Mouse (Mus musculus) cerebellum, adult 18-20 months (tissue): Measurements from ENCODE around the gene Rac2.

Experiments
- DNase-seq, 2 experiments: peaks; one replicate each; pipeline ENCODE4 v3.0.0; 2021

The Rac2 gene

DNA sequence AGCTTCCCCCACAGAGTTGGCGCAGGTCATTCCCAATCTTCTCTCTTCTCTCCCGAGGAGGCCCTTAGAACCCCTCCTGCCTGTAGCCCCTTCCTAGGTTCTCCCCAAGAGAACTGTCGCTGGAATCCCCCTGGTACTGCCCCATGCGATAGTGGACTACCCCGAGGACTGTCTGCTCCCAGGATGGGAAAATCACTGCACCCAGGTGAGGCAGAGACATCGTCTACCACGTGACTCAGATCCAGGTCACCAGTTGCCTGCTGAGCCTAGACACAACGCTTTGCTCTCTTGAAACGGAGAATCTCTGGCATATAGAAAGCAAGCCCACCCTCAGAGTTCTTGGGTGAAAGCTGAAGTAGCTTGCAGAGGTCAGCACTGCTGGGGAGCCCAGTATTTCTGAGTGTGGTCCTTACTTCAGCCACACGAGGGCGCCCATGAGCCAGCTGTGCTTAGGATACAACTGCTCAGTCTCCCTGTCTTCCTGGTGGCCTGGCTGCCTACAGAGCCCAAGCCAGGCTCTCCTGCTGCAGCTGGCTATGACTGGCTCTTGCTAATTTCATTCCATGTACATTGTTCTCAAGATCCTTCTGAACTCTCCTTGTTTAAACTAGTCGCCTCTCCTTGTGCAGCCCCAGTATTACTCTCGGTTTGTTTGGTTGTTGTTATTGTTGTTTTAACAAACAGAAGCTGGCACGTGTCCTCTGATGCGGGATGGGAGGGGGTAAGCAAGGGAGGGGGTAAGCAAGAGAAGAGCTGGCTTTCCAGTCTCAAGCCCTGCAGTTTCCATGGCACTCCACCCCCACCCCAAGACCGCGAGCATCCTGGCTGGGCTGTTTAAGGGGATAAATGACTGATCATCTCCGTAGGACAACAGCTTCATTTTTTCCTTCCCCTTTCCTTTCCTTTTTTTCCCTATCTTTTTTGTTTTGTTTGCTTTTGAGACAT lies 14.7 kb upstream of the Rac2 start:
- DNase-seq = peak; percentile 74 to 85

DNA sequence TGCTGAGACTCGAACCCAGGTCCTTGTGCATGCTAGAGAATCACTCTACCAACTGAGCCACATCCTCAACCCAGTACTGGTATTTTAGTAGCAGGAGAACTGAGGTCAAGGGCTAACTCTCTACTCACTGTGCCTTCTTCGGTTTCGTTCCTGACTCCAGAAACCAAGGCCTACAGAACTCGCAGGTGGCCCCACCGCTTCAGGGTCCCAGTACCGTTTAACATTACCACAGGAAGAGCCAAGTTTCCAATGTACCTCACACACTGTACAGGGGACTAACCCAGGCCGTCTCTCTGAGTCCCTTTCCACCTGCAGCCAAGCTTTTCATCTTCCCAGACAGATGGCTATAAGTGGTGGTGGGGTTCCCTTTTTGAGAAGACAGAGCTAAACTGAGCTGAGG lies 12.8 kb upstream of the Rac2 start:
- no peak for DNase-seq

- DNase-seq = no peak
Observed at GRCm38 (mm10) chr15:78583352-78583751, 10.8 kb upstream of the Rac2 start.

DNA sequence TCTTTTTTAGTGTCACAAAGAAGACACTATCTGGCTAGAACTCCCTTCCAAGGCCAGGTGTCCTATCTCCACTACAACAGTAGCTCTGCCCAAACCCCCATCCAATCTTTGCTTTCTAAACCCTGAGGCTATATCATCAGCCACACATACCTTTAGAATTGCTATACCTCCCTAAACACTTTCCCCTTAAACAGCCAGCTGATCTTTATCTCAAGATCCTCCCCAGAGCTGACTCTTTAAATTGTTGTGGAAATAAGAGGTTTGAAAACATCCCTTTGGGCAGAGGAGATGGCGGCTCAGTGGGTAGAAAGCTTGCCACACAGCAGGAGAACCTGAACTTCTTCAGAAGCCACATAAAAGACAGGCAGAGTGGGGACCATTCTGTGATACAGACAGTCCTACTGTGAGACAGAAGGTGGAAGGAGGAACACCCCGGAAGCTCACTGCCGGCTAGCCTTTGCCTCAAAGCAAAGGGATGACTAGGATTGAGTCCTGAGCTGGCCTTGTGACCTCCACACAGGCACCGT lies 3.8 kb upstream of the Rac2 start:
- DNase-seq = no peak

GRCm38 (mm10) chr15:78572270-78572600 lies 348 bp downstream of the Rac2 start:
- no peak for DNase-seq

DNA sequence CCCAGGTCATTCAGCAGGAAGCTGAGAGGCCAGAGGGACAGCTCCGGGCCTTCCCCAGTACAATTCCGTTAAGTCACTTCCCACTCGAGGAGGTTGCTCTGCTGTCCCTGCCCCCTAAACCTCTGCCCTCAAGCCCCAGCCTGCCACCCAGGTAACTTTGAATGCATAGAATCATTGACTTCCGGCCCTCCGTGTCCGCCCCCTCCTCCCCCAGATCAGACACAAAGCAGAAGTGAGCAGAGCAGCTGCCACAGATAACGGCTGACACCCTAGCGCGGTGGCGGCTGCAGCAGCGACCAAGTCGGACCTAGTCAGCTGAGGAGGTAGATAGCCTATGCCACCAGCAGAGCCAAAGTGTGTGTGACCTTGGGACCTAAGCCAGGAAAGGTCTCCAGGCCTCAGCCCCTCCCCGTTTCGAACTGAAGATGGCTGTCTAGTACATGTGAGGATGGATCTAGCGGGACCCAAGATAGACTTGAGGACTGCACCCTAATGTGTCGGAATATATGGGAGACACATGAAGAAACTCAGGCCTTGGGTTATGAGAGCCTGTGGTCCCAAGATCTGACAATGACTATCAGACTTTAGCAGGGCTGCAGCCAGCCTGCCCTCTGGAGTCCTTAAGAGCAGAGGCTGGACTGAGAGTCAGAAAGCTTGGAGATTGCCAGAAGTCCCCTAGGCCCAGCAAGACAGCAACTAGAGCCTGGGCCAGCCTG lies 871 bp downstream of the Rac2 start:
- no peak for DNase-seq

DNA sequence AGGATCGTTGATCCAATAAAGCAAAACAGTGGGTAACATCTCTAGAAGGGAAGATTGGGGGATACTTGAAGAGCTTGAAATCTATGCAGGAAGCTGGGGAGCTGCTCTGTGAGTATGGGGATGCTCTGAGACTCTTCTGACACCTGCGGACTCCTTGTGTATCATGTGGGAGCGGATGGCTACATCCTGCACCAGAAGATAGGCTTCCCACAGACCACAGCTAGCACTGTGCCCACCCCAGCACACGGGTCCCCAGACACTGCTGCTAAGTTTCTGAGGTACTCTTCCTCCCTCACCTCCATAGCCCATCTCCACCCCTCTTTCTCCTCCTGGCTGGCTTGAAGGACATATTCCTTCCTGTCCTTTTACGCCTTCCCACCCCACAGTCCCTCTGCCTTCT lies 2.4 kb downstream of the Rac2 start:
- DNase-seq = no peak

GRCm38 (mm10) chr15:78567608-78568120 lies 4.9 kb downstream of the Rac2 start:
- no peak for DNase-seq

GRCm38 (mm10) chr15:78564764-78565435 lies 7.7 kb downstream of the Rac2 start:
- DNase-seq = no peak

GRCm38 (mm10) chr15:78563937-78564336 lies 8.6 kb downstream of the Rac2 start:
- DNase-seq = no peak

GRCm38 (mm10) chr15:78563344-78563743 lies 9.2 kb downstream of the Rac2 start:
- DNase-seq = no peak

DNA sequence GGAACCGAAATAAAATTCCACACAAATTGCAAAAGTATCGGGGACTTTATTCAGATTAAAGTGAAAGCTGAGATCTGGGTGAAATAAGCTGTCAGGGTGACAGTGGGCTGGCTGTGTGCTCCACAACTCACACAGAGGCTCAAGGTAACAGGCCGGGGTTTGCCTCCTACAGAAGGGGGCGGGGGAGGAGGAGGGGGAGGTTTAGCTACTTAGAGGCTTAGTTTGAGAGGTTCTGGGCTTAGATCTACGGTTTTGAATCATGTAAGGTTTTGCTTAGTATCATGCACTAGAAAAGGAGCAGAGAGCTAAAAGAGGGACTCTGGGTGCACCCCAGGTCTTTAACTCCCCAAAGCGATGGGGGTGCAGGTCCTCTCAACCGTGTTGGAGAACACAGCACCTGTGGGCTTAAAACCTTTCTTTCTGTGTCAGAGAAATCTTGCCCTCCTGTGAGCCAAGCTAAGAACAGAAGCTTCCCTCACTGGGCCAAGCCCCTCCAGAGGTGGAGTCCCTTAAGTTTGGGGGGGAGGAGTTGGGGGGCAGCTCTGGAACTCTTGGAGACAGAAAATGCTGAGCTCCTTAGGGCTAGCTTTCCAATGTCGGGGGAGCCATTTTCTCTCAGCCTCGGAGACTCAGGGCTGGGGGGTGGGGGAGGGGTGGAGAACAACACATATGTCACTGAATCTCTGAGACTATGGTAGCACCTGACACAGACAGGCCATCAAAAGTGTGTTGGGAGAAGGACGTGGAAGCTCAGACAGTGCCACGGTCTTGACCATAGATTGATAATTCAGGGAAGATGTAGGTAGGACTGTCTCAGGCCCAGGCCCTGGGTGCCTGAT lies 13.2 kb downstream of the Rac2 start:
- DNase-seq = no peak

GRCm38 (mm10) chr15:78557693-78558535 lies 14.7 kb downstream of the Rac2 start:
- DNase-seq = no peak

- DNase-seq = no peak
Observed at GRCm38 (mm10) chr15:78554545-78555313, 17.9 kb downstream of the Rac2 start.

DNA sequence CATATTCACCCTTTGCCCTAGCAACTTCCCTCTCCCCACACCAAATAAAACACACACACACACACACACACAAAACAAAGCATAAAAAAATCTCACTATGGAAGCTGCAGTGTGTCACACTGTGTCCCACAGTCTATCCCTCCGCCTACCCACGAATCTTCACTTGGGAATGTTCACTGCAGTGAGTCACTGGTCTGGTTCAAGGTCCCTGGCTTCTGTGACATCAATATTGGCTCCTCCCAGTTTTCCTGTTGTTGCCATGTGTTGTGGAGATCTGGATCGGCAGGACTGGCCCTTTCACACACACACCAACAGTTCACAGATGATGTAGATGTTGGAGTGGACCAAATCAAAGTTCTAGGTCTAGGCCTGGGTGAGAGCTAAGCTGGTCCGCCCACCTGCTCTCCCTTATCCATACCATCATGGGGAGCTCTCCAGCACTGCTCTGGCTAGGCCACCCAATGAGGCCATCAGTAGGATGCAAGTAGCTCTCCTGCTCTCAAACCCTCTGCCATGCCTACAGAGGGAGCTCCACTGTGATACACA lies 23.3 kb downstream of the Rac2 start:
- no peak for DNase-seq

GRCm38 (mm10) chr15:78548711-78549110 lies 23.9 kb downstream of the Rac2 start:
- DNase-seq = no peak

DNA sequence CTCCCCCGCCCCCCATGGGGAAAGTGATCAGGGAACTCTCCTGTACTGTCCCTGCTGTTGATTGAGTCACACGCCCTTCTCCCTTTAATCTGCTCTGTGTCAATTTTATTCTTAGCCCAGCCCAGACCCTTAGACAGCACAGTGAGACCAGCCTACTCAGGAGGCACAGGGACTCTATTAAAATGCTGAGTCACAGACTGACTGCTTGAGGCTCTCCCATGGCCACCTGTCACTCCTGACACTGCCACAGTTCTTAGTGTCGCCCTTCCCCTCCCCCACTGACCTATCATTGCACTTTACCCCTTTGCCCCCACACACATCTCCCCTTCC lies 24.3 kb downstream of the Rac2 start:
- no peak for DNase-seq

DNA sequence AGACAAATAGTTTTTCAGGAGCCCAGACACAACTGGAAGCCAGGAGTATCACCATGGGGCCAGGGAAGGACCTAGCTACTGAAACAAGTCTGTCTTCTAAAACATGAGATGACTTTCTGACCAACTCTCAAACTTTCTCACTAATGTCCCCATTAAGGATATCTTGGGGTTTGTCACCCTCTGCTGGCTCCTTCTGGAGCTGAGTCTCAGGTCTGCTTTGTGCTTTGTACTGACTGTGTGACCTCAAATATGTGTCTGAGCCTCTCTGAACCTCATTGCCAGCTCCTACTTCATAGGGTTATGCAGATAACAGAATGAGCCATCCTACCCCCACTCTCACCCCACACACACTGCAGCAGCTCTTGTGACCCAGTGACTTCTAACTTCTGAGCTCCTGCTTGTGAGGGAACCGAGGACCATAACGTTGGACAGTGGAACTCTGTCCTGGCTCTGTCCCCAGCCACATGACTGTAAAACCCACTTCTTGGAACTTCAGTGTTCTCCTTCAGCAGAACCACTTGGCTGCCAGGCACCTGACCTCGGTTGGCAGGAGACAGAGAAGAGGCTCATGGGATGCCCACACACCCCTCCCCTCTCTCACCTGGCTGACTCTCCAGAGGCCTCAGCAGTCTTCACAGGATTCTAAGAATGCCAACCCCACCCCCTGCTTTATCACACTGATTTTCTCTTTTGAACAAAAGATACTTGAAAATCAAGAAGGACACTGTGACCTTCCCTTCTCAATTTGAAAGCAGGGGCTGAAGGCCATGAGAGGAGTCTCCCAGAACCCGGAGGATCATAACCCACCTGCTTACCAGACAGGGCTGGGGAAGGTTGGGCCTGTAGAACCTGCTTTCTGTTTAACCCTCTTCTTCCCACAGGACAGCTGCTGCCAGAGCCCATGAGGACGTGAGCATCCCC lies 24.9 kb downstream of the Rac2 start:
- peak; percentile 53 to 58 for DNase-seq

DNA sequence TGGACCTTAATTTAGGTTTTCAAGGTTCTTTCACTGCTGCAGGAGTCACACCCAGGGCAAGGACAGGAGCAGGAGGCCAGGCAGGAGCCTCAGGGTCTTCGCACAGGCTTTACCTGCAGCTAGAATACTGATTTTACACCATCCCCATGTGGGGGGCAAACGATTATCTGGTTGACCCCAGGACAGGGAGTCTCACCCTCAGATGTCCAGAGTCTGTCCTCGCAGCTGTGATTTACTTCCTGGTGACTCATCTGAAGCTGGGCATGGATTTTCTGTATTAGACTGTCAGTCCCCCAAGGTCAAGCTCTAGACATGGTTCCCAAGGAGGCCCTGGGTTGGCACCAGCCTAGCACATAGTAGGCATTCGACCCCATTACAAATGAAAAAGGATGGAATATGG lies 26.5 kb downstream of the Rac2 start:
- no peak for DNase-seq
